Mouse (Mus musculus) midbrain, embryonic 10.5 days (tissue): ENCODE results near the gene Dicer1. TPM values are rescaled to one million over a fixed set of nuclear protein-coding genes. Genes with fewer than 3 reads are reported as not detected.
A peak's percentile ranks its signal among the peaks of the same experiment; 100 is the strongest.

ENCODE experiments used
- DNase-seq: peaks from one replicate; pipeline ENCODE4 v3.0.0-alpha.2; 2017; ENCODE audit warnings: low spot score
- H3K27ac ChIP-seq: fragments of 300-500 bp; sonication (generic); replicated peaks from 2 replicates; pipeline ENCODE4 v1.5.1; 2016; ENCODE audit warnings: mild to moderate bottlenecking
- H3K27me3 ChIP-seq: fragments of 300-500 bp; sonication (generic); 2 replicates; pipeline ENCODE4 v1.6.1; 2016; ENCODE audit warnings: low read depth, mild to moderate bottlenecking; ENCODE audit not compliant: poor library complexity, severe bottlenecking
- H3K36me3 ChIP-seq: fragments of 300-500 bp; sonication (generic); 2 replicates; pipeline ENCODE4 v1.6.1; 2016; ENCODE audit warnings: mild to moderate bottlenecking, moderate library complexity
- H3K4me1 ChIP-seq: fragments of 300-500 bp; sonication (generic); 2 replicates; pipeline ENCODE4 v1.6.1; 2016
- H3K4me3 ChIP-seq: fragments of 300-500 bp; sonication (generic); 2 replicates; pipeline ENCODE4 v1.5.1; 2016; ENCODE audit warnings: mild to moderate bottlenecking, moderate library complexity
- H3K9me3 ChIP-seq: fragments of 300-500 bp; sonication (generic); replicated peaks from 2 replicates; pipeline ENCODE4 v1.6.1; 2016; ENCODE audit warnings: mild to moderate bottlenecking
- WGBS: fragments of 180-500 bp; shearing (Covaris S2); methylation state at CpG from one replicate; pipeline ENCODE4 v1.1.7; 2016; 5-methylcytosine and 5-hydroxymethylcytosine counted together
- polyA plus RNA-seq: library from polyadenylated mRNA; unstranded; fragments of >200 nt; fragmentation: Nextera tagmentation; extraction: Ambion mirVana; gene quantifications from 2 replicates; pipeline ENCODE4 v1.2.1, GENCODE M21; 2016

Gene Dicer1
- polyA plus RNA-seq, 1 experiment from 2014 or later: 39.1 TPM

- WGBS: 95% methylated on average over 7 of the region's 7 CpGs
- peaks cover 81% of the 10 kb centered on the region for H3K36me3 ChIP-seq
- H3K27ac ChIP-seq: no peak overlapping the region
- H3K4me3 ChIP-seq: no peak overlapping the region
- H3K27me3 ChIP-seq: no peaks in the 10 kb centered on the region
- H3K9me3 ChIP-seq: no peaks in the 10 kb centered on the region
- no peak for DNase-seq
- 0 out of 2 replicates have a peak, but pooled peaks cover 3% of the 10 kb centered on the region for H3K4me1 ChIP-seq
Observed at GRCm38 (mm10) chr12:104690412-104690811, 61.3 kb downstream of the Dicer1 start.

GRCm38 (mm10) chr12:104688870-104689269 lies 62.9 kb downstream of the Dicer1 start:
- peaks cover 66% of the 10 kb centered on the region for H3K36me3 ChIP-seq

GRCm38 (mm10) chr12:104684411-104684931 lies 67.3 kb downstream of the Dicer1 start:
- WGBS: 82% methylated on average over 8 of the region's 8 CpGs
- H3K4me3 ChIP-seq: no peak overlapping the region
- H3K9me3 ChIP-seq: peaks cover 8% of the 10 kb centered on the region; the same call in 1 of the 2 replicates
- peaks cover 8% of the 10 kb centered on the region for H3K4me1 ChIP-seq
- no peaks in the 10 kb centered on the region for H3K27me3 ChIP-seq
- H3K27ac ChIP-seq: no peak overlapping the region
- DNase-seq: no peak
- H3K36me3 ChIP-seq: peaks cover 22% of the 10 kb centered on the region

More at GRCm38 (mm10) chr12:104688870-104689269, 62.9 kb downstream of the Dicer1 start:
- H3K4me3 ChIP-seq: no peak overlapping the region
- no peak for DNase-seq
- H3K9me3 ChIP-seq: no peaks in the 10 kb centered on the region
- peaks cover 9% of the 10 kb centered on the region for H3K4me1 ChIP-seq
- no peaks in the 10 kb centered on the region for H3K27me3 ChIP-seq
- 90% methylated on average over 11 of the region's 11 CpGs for WGBS
- no peak overlapping the region for H3K27ac ChIP-seq

DNA sequence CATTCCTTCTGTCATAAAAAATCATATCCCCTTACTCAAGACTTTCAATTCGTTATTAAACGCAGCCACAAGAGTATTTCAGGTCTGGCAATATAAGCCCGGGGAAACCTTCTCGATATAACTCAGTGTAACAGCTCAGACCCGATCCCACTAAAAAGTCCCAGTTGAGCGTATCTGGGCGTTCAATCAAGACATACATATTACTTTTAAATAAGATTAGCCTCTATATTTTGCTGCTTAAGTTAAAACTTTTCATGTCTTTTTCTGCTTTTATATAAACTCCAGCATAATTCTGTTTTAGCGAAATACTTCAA lies 72.0 kb downstream of the Dicer1 start:
- 93% methylated on average over 8 of the region's 8 CpGs for WGBS
- Histone ChIP-seq H3K36me3 (no peaks in the 10 kb centered on the region), H3K4me3 (no peak overlapping the region), H3K27ac (no peak overlapping the region), H3K27me3 (no peaks in the 10 kb centered on the region), H3K4me1 (peaks cover 36% of the 10 kb centered on the region), H3K9me3 (peaks cover 8% of the 10 kb centered on the region; the same call in 1 of the 2 replicates)
- DNase-seq: no peak

GRCm38 (mm10) chr12:104679121-104679818 lies 72.5 kb downstream of the Dicer1 start:
- no peaks in the 10 kb centered on the region for H3K36me3 ChIP-seq
- WGBS: 60% methylated on average over 26 of the region's 26 CpGs
- peaks cover 8% of the 10 kb centered on the region; the same call in 1 of the 2 replicates for H3K9me3 ChIP-seq
- no peak for DNase-seq
- H3K4me1 ChIP-seq: peaks cover 32% of the 10 kb centered on the region
- H3K27ac ChIP-seq: no peak overlapping the region
- H3K27me3 ChIP-seq: no peaks in the 10 kb centered on the region
- H3K4me3 ChIP-seq: no peak overlapping the region

DNA sequence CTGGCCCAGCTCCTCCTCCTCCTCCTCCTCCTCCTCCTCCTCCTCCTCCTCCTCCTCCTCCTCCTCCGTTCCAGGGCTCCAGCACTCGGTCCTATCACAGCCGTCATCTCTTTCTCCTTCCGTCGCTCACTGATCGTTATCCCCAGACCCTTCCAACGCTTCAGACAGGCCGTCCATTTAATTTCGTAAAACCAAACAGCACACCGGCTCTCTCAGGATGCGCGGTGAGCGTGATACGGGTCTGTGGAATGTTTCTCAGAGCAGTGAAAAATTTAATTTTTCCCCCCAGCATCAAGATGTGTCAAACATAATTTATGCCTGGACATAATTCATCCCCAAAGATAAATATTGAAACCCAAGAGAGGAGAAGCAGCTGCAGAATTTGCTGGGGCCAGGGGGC lies 73.3 kb downstream of the Dicer1 start:
- WGBS: 84% methylated on average over 13 of the region's 14 CpGs
- no peak for DNase-seq
- Histone ChIP-seq H3K36me3 (no peaks in the 10 kb centered on the region), H3K27ac (0 out of 2 replicates have a peak overlapping the region, but pooled peaks have one; percentile 34), H3K27me3 (no peaks in the 10 kb centered on the region), H3K4me1 (peaks cover 32% of the 10 kb centered on the region), H3K4me3 (no peak overlapping the region), H3K9me3 (peaks cover 8% of the 10 kb centered on the region; the same call in 1 of the 2 replicates)

GRCm38 (mm10) chr12:104677371-104677924 lies 74.3 kb downstream of the Dicer1 start:
- Histone ChIP-seq H3K27ac (no peak overlapping the region), H3K4me3 (no peak overlapping the region), H3K27me3 (no peaks in the 10 kb centered on the region), H3K9me3 (no peaks in the 10 kb centered on the region), H3K36me3 (no peaks in the 10 kb centered on the region), H3K4me1 (peaks cover 34% of the 10 kb centered on the region)
- DNase-seq: no peak
- 91% methylated on average over 9 of the region's 9 CpGs for WGBS

GRCm38 (mm10) chr12:104676535-104677370 lies 75.0 kb downstream of the Dicer1 start:
- no peaks in the 10 kb centered on the region for H3K27me3 ChIP-seq
- H3K36me3 ChIP-seq: no peaks in the 10 kb centered on the region
- H3K4me1 ChIP-seq: peaks cover 37% of the 10 kb centered on the region
- no peak overlapping the region for H3K4me3 ChIP-seq
- no peaks in the 10 kb centered on the region for H3K9me3 ChIP-seq
- WGBS: 70% methylated on average over 13 of the region's 13 CpGs
- H3K27ac ChIP-seq: no peak overlapping the region
- no peak for DNase-seq

GRCm38 (mm10) chr12:104672976-104673375 lies 78.8 kb downstream of the Dicer1 start:
- Histone ChIP-seq H3K27me3 (no peaks in the 10 kb centered on the region), H3K9me3 (no peaks in the 10 kb centered on the region), H3K4me3 (no peak overlapping the region), H3K4me1 (peaks cover 20% of the 10 kb centered on the region), H3K27ac (no peak overlapping the region), H3K36me3 (no peaks in the 10 kb centered on the region)
- WGBS: 79% methylated on average over 5 of the region's 5 CpGs
- DNase-seq: no peak

GRCm38 (mm10) chr12:104672406-104672805 lies 79.3 kb downstream of the Dicer1 start:
- no peak for DNase-seq
- no peaks in the 10 kb centered on the region for H3K36me3 ChIP-seq
- H3K27ac ChIP-seq: no peak overlapping the region
- H3K4me1 ChIP-seq: peaks cover 19% of the 10 kb centered on the region
- H3K4me3 ChIP-seq: no peak overlapping the region
- 68% methylated on average over 10 of the region's 10 CpGs for WGBS
- no peaks in the 10 kb centered on the region for H3K27me3 ChIP-seq
- no peaks in the 10 kb centered on the region for H3K9me3 ChIP-seq

- Histone ChIP-seq H3K4me1 (peaks cover 5% of the 10 kb centered on the region; the same call in 1 of the 2 replicates), H3K9me3 (no peaks in the 10 kb centered on the region), H3K27ac (no peak overlapping the region), H3K4me3 (no peak overlapping the region), H3K27me3 (no peaks in the 10 kb centered on the region), H3K36me3 (no peaks in the 10 kb centered on the region)
- DNase-seq: no peak
- WGBS: 78% methylated on average over 7 of the region's 7 CpGs
Observed at GRCm38 (mm10) chr12:104667846-104668245, 83.9 kb downstream of the Dicer1 start.

DNA sequence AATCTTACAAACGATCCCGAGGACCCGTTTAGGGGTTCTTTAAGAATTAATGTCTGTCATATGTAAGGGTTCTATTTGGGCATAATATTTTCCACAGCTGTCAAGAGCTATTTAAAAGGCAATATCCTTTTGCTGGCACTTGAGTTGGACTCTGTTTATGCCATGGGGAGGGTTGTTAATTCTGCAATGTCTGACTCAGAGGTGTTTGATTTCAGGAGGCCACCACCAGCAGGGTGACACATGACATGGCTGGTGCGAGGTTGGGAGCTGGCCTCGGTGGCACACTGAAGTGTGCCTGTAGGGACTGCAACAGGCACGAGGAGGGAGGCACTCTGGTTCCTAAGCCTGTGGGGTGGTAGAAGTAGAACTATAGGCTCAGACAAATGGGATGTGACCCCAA lies 85.8 kb downstream of the Dicer1 start:
- DNase-seq: no peak
- WGBS: 83% methylated on average over 6 of the region's 6 CpGs

More for the DNA sequence above, 85.8 kb downstream of the Dicer1 start:
- Histone ChIP-seq H3K4me1 (no peaks in the 10 kb centered on the region), H3K36me3 (no peaks in the 10 kb centered on the region), H3K27ac (no peak overlapping the region), H3K27me3 (no peaks in the 10 kb centered on the region), H3K9me3 (no peaks in the 10 kb centered on the region), H3K4me3 (no peak overlapping the region)
